Mouse (Mus musculus) telencephalon, adult 2 months (tissue): ENCODE measurements around the gene Dusp7.

Source experiments
- DNase-seq: peaks from one replicate; pipeline ENCODE4 v3.0.0-alpha.2; 2011; ENCODE audit warnings: low read depth, low spot score

Gene Dusp7

GRCm38 (mm10) chr9:106354810-106355209, 13.6 kb upstream of the Dusp7 start:
- no peak for DNase-seq

DNA sequence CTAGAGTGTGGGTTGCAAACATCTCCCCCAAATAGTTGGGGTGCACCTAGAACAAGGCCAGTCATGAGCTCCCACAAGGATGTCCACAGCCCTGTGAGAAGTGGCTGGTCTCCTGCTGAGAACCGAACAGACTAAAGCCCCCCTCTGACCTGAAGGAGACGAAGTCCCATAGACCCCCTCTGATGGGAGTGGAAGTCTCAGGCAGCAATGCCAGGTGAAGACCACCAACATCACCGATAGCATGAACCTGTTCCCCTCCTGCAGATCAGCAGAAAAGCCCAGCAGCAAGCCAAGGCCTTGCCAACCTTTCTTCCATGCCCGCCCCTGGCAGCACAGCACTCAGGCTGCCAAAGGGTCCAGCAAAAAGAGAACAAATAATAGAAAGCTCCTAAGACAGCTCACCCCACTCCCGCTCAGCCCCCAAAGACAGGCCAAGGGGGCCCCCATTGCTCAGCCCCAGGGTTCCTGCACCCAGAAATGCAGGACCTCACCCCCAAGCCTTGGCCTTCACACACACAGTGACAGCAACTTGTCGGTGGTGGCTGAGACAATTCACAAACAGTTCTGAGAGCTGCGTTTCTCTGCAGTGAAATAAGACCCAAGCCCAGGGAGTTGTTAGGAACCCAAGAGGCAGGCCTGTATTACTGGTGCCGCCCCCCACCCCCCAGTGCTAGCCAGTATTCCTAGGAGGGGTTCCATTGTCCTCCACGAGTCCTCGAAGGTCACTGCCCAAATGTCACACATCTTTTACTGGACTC, 13.0 kb upstream of the Dusp7 start:
- no peak for DNase-seq

DNA sequence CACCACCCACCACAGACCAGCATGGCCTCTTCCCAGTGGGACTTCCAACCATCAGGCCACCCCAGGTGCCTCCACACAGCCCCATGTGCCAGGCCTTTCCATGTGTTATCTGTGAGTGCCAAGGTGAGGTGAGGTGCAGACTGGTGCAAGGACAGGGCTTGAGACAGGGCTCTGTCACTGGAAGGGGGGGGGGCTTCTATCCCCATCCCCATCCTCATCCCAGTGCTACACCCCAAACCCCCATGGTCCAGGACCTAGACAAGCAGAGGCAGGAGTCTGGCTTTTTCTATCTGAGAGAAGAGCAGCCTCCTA, 12.5 kb upstream of the Dusp7 start:
- no peak for DNase-seq

- no peak for DNase-seq
Observed at GRCm38 (mm10) chr9:106356323-106356844, 12.0 kb upstream of the Dusp7 start.

DNA sequence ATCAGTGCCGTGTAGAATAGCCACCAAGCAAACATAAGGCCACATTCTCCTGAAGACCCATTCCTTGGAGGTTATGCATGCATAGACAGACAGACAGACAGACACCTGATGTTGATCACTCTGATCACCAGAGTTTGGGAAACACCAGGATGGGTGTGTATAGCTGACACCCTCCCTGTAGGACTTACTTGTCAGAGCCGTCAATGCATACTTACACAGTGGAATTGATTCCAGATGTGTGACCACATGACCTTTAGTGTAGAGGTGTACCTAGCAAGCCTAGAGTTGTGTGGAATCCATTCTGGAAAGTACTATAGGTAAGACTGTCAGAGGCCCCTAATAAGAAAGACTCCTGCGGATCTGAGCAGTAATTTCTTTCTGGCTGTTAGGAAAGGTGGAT, 11.3 kb upstream of the Dusp7 start:
- no peak for DNase-seq

- no peak for DNase-seq
Observed at GRCm38 (mm10) chr9:106359297-106359696, 9.1 kb upstream of the Dusp7 start.

GRCm38 (mm10) chr9:106361140-106361539, 7.3 kb upstream of the Dusp7 start:
- DNase-seq, result no peak

- no peak for DNase-seq
Observed at GRCm38 (mm10) chr9:106365333-106365732, 3.1 kb upstream of the Dusp7 start.

DNA sequence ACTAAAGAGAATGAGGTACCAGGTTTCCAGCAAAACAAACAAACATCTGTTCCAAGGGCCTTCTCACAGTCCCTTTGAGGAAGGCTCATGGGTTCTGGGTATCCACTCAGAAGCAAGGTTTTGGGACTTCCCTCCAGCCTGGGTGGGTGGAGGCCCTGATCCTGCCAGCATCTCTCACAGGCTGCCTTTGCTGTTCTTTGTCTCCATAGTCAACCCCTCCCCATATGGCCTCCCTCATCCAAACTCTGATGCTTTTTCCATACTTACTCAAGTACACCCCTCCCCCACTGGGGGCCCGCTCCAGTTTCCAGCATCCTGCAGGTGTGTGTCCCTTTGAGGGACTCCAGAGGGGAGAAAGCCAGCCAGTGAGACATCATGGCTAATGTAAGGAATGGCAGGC, 2.2 kb upstream of the Dusp7 start:
- no peak for DNase-seq

DNA sequence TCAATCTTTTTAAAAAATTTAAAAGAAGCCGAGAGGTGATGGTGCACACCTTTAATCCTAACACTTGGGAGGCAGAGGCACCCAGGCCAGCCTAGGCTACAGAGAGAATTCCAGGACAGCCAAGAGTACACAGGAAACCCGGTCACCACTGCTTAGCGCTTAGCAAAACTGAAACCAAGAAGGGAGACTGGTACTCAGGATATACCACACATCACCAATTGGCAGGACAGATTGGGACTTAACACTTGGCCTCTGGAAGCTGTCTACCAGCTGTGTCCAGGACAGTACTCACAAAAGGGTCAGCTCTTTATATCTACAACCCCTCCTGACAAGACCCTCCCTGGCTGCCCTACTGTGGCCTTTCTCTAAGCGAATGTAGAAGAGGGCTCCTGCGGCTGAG, 1.4 kb upstream of the Dusp7 start:
- no peak for DNase-seq

DNA sequence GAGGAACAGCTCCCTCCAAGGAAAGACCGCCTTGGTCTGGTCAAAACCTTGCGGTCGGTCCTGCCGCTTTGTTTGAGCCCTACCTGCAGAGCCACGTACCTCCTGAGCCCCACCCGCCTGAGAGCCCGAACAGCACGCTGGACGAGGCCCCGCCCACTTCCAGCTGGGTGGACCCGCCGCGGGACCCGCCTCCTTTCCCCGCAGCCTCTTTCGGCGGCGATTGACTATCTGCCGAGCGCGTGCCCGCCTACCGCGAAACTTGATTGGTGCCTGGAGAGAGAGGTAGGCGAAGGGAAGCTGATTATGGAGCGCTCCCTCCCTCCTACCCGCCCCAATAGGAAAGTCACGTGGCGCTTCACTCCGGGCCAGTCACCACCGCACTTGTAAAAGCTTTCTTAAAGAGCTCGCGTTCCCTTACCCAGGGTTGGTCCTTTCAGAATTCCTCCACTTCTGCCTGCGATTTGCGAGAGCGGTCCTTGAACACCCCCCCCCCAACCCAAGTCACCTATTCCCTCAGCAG, 780 bp upstream of the Dusp7 start:
- peak; percentile 98 for DNase-seq

DNA sequence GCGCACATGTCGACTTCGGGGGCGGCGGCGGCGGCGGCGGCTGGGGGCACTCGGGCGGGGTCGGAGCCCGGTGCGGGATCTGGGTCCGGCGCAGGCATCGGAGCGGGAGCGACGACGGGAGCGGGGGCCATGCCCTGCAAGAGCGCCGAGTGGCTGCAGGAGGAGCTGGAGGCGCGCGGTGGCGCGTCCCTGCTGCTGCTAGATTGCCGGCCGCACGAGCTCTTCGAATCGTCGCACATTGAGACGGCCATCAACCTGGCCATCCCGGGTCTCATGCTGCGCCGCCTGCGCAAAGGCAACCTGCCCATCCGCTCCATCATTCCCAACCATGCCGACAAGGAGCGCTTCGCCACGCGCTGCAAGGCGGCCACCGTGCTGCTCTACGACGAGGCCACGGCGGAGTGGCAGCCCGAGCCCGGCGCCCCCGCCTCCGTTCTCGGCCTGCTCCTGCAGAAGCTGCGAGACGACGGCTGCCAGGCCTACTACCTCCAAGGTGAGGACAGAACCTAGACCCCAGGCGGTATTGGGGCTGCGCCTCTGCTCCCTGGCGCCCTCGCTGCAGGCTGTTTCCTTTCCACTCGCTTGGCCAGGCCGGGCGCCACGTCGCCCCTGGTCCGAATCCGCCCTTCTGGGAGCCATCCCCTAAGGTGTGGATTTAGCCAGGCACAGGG, 534 bp downstream of the Dusp7 start:
- DNase-seq, result no peak

- DNase-seq, result no peak
Observed at GRCm38 (mm10) chr9:106369801-106370485, 1.5 kb downstream of the Dusp7 start.

- DNase-seq, result no peak
Observed at GRCm38 (mm10) chr9:106370620-106371383, 2.4 kb downstream of the Dusp7 start.

DNA sequence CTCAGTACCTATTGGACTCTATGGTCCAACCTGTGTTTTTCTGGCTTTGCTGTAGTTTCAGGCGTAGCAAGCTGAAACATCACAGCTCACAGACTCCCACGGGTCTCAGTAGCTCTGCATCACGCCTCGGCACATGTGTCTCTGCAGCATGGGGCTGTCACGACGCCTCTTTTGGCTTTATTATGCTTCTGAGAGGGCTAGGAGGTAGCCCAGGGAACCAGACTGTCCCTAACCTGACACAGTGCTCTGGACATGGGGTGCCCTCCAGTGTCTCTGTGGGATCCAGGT, 2.9 kb downstream of the Dusp7 start:
- peak; percentile 72 for DNase-seq

GRCm38 (mm10) chr9:106371776-106372175, 3.3 kb downstream of the Dusp7 start:
- DNase-seq, result peak; percentile 69

DNA sequence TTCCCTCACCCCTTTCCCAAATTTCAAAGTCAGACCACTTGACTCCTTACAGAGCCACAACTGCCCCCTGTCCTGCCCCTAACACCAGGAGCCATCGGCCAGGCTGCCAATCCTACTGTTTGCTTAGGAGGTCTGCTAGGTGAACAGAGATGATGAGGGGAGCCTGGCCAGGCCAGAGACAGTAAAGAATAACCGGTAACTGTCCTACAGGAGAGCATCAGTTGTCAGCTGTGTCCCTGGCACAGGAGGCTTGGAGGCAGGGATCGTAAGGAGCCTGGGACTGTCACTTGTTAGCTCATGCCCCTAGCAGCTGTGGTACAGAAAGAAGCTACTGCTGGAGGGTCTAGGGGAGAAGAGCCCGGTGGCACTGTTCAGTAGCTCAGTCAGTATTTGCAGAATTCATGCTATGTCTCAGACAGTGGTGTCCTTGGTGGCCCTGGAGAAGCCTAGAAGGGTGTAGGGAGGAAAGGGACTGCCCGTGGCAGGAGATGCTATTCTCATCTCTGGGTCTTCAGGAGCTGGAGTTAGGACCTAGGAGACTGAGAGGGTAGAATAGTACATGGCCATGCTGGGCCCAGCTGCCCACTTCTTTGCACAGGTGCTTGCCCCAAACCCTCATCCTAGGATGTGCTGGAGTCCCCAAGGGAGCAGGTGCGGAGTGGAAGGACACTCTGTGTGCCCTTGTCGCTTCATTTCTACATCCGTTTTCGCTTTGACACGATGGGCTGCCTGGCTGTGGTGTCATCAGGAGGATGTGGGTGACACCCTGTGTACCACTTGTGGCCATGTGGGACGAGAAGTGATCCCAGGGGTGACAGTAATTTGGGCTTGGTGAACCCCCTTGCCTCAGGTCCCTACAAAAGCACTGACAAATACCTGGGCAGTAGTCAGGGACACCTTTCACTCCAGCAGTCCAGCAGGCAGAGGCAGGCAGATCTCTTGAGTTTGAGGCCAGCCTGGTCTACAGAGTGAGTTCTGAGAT, 4.3 kb downstream of the Dusp7 start:
- DNase-seq, result no peak

GRCm38 (mm10) chr9:106373973-106374372, 5.5 kb downstream of the Dusp7 start:
- DNase-seq, result no peak

DNA sequence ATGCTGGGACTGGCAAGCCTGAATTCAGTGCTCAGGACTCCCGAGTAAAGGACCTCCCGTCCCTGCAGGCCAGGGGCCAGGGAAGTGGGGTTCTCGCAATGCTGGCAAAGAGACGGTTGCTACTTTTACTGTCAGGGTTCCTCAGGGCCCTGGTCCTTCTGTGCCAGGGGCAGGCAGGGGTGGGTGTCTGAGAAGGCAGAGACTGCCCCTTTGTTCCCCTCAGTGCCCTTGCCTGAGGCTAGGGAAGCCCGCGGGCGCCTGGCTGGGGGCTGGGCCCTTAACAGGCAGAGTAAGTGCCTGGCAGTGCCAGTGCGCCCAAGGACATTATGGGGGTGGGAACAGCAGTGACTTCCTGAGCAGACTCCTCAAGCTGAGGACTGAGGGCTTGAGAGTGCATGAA, 8.8 kb downstream of the Dusp7 start:
- no peak for DNase-seq

DNA sequence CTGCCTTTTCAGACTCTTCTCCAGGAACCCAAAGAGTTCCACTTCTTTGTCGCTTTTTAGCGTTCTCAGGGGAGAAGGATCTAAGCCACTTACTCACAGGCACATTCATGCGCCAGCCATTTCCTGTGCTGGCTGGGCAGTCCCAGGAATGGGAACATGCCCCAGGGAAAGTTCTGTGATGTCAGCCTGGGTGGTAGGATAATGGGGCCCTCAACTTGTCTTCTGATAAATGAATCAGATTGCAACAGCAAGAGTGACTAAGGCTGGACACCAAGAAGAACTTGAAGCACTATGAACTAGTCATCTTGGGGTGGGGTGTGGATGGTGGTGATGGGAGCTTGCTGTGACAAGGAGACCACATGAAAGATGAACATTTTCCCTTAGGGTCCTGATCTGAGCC, 9.6 kb downstream of the Dusp7 start:
- no peak for DNase-seq

DNA sequence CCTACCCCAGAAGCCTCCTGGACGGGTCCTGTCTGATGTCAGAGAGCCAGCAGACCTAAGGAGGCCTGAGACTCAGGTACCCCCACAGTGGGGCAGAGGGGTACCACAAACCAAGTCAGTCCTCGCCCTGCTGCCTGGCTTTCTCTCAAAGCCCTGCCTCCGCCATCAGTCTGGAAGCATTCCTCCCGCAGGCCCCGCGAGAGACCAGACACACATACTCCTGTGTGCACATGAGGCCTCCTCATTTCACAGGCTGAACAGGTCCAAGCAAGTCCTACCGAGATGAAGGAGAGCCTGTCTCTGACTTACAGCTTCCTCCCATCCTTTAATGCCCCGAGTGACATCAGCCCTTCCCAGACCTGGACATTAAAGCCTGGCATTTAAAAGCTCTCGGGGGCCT, 10.3 kb downstream of the Dusp7 start:
- DNase-seq, result no peak
